Mouse (Mus musculus) monocyte, adult 5-6 weeks (primary cell): Measurements from ENCODE around the gene Gm13090. TPM values are rescaled to one million over a fixed set of nuclear protein-coding genes. Genes with fewer than 3 reads are reported as not detected.
A peak's percentile ranks its signal among the peaks of the same experiment; 100 is the strongest.

Source experiments
- ATAC-seq: fragments of 153-309, 156-312 bp; replicated peaks from 2 replicates; pipeline ENCODE4 v1.8.0; 2017; ENCODE audit warnings: mild to moderate bottlenecking; ENCODE audit not compliant: low TSS enrichment, insufficient number of reproducible peaks, severe bottlenecking, poor library complexity, low FRiP score
- total RNA-seq: library from RNA; stranded (forward); fragments of 200-1000, 200-491, 200-594 nt; gene quantifications from 3 replicates; pipeline ENCODE4 v1.2.3, GENCODE M21; 2017

Gm13090 gene
- total RNA-seq, 1 experiment from 2014 or later, result not detected

DNA sequence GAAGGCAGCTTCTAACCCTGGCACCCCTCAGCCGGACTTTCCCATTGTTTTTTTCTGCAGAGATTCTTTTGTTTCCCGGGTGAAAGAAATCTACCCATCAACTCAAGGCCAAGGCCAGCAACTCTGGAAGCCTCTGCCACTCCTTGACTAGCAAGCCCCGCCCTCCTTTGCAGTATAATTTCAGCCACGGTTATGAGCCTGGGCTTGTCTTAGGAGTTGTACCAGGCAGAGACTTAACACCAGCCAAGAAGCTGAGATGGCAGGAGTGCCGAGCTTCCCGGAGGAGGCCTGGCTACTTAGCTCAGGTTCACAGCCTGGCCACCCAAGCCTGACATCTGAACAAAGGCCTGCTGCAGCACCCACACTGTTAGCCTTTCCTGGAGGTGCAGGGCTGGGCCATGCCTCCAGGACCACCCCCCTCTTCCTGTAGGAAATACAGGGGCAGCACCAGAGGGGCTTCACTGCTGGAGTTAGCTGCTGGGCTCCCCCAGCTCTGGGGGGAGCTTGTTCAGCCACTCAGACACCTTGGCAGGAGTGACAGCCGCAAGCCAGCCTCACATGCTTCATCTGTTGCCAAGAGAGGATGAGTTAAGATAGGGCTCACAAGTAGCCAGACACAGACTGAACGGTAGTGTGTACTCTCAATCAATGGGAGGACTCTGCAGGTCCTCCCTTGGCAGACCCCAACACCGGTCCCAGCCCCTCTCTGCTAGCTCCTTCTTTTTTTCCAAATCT lies 41.6 kb downstream of the Gm13090 start:
- ATAC-seq, result no peak

- ATAC-seq, result no peak
These were observed 43.1 kb downstream of the Gm13090 start for GRCm38 (mm10) chr4:151132493-151132892.

- no peak for ATAC-seq
These were observed 44.4 kb downstream of the Gm13090 start for GRCm38 (mm10) chr4:151133760-151134159.

DNA sequence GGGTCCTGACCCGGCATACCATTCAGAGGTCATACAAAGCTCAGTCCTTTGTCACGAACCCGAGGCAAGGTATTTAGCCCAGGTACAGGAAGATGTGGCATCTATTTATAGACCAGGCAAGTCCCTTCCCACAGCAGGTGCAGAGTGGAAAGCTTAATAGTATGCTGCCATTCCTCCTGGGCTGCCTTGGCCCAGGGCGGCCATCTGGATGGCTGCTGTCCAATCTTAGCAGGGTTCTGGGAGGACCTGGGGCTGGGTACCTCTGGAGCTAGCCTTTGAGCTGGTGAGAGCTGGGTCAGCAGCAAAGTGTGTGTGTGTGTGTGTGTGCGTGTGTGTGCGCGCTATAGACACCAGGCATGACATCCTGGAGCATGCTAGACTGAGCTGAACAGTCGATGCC lies 46.1 kb downstream of the Gm13090 start:
- no peak for ATAC-seq

DNA sequence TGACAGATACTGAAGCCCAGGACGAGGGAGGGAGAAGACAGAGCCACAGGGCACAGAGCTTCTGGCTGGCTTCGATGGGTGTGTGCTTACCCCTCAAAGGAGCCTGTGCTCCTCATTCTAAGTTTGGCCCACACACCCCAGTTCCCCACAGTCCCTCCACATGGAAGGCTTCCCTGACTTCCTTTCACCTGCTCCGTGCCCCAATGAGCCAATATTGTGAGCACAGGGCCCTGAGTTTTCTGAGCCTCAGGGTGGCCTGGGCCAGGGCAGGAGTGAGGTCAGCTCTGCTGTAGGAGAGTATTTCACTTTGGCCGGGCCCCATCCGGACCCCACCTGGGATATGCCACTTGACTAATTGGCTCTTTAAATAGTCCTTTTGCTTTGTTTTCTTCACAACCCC lies 48.3 kb downstream of the Gm13090 start:
- ATAC-seq, result no peak

- no peak for ATAC-seq
These were observed 48.8 kb downstream of the Gm13090 start for GRCm38 (mm10) chr4:151138135-151138534.

DNA sequence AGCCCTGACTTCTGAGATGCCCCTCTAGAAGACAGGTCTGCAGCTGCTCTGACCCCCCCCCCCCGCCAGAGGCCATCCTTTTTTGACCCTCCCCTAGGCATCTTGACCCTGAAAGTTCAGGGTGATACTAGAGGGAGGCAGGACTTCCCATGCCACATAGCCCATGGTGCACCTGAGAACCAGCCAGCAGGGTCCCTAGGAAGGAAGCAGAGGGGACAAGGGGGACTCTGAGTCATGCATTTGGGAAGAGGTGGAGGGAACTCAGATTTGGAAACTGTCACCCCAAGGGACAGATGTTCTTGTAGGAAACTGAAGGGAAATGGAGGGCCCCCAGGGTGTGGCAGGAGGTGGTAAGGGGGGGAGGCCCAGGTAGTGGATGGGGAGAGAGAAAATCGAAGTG lies 49.2 kb downstream of the Gm13090 start:
- ATAC-seq, result no peak

- 0 out of 2 replicates have a peak, but pooled peaks have one; percentile 5 for ATAC-seq
These were observed 49.9 kb downstream of the Gm13090 start for GRCm38 (mm10) chr4:151139053-151139840.

DNA sequence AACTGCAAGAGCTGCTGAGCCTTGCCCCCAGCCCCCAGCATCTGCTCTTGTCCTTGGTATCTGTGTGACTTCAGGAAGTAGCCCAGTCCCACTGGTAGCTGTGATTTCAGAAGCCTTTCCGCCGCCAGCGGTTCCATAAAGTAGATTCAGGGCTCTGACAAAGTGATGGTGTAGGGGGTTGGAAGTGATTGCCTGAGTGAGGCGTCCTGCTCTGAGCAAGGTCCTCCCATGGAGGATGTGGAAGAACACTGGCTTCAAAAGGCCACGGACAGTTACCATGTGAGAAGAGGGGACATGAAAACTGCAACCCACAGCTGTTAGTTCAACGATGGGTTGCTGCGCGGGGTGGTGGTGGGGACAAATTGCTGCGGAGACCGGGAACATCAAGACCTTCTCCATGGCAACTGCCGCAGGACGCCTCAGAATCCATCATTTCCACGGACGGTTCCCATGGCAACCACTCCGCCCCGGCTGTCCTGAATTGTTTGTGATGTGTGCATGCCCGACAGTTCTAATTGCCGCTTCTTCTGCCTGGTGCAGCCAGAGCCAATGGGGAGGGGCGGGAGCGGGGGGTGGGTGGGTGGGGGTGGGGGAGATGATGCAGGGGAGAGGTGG lies 51.1 kb downstream of the Gm13090 start:
- ATAC-seq, result no peak

Other genes with a start within 250 kb of the Gm13090 start
- 18.2 to 25.1 TPM (median 23.4 TPM) in 3 replicates for gene Errfi1, start 235.7 kb upstream of the Gm13090 start, total RNA-seq
- gene Park7, start 175.1 kb upstream of the Gm13090 start, total RNA-seq, result 177 to 216 TPM (median 190 TPM) in 3 replicates
- 14.3 to 47.8 TPM (median 28.4 TPM) in 3 replicates for gene Tnfrsf9, start 175.0 kb upstream of the Gm13090 start, total RNA-seq
- gene Uts2, start 92.5 kb upstream of the Gm13090 start, total RNA-seq, result not detected in 3 replicates
- gene Per3, start 44.9 kb upstream of the Gm13090 start, total RNA-seq, result 0.76 to 1.9 TPM (median 1.4 TPM) in 3 replicates
- gene Vamp3, start 31.6 kb upstream of the Gm13090 start, total RNA-seq, result 110 to 133 TPM (median 127 TPM) in 3 replicates